Mouse (Mus musculus): Measurements from ENCODE around the gene Map2k5.

Gene Map2k5

GRCm38 (mm10) chr9:63377270-63378142, at the start of gene Map2k5:
TSS of gene Map2k5 (minus strand) at chr9:63377902.
- peak; percentile 94 for DNase-seq

- DNase-seq = no peak
Measured at GRCm38 (mm10) chr9:63421096-63421736, 43.5 kb upstream of the Map2k5 start.

GRCm38 (mm10) chr9:63420396-63420795, 42.7 kb upstream of the Map2k5 start:
- DNase-seq = peak; percentile 64

- no peak for DNase-seq
Measured at GRCm38 (mm10) chr9:63400176-63400575, 22.5 kb upstream of the Map2k5 start.

- no peak for DNase-seq
Measured at GRCm38 (mm10) chr9:63399463-63399815, 21.7 kb upstream of the Map2k5 start.

GRCm38 (mm10) chr9:63398611-63399462, 21.1 kb upstream of the Map2k5 start, which contains the start of gene 2300009A05Rik:
TSS of gene 2300009A05Rik (minus strand) at chr9:63399246.
- peak; percentile 96 for DNase-seq

GRCm38 (mm10) chr9:63395612-63396011, 17.9 kb upstream of the Map2k5 start:
- DNase-seq = no peak

- no peak for DNase-seq
Measured at GRCm38 (mm10) chr9:63391307-63391706, 13.6 kb upstream of the Map2k5 start.

GRCm38 (mm10) chr9:63382761-63383160, 5.1 kb upstream of the Map2k5 start:
- DNase-seq = no peak

- DNase-seq = no peak
Measured at GRCm38 (mm10) chr9:63380326-63380725, 2.6 kb upstream of the Map2k5 start.

- DNase-seq = no peak
Measured at GRCm38 (mm10) chr9:63378174-63378573, 472 bp upstream of the Map2k5 start.

- DNase-seq = no peak
Measured at GRCm38 (mm10) chr9:63373315-63373714, 4.4 kb downstream of the Map2k5 start.

GRCm38 (mm10) chr9:63372541-63372940, 5.2 kb downstream of the Map2k5 start:
- DNase-seq = peak; percentile 67

GRCm38 (mm10) chr9:63360410-63360809, 17.3 kb downstream of the Map2k5 start:
- DNase-seq = no peak

- DNase-seq = no peak
Measured at GRCm38 (mm10) chr9:63359016-63359415, 18.7 kb downstream of the Map2k5 start.

GRCm38 (mm10) chr9:63356721-63357120, 21.0 kb downstream of the Map2k5 start:
- no peak for DNase-seq

GRCm38 (mm10) chr9:63356278-63356677, 21.4 kb downstream of the Map2k5 start:
- no peak for DNase-seq

GRCm38 (mm10) chr9:63354168-63354567, 23.5 kb downstream of the Map2k5 start:
- no peak for DNase-seq

- DNase-seq = no peak
Measured at GRCm38 (mm10) chr9:63350030-63350429, 27.7 kb downstream of the Map2k5 start.

- DNase-seq = no peak
Measured at GRCm38 (mm10) chr9:63349241-63349640, 28.5 kb downstream of the Map2k5 start.

GRCm38 (mm10) chr9:63348146-63348545, 29.6 kb downstream of the Map2k5 start:
- peak; percentile 63 for DNase-seq

GRCm38 (mm10) chr9:63346029-63346428, 31.7 kb downstream of the Map2k5 start:
- DNase-seq = peak; percentile 75

GRCm38 (mm10) chr9:63341761-63342160, 35.9 kb downstream of the Map2k5 start:
- no peak for DNase-seq
